Mouse (Mus musculus) cortical plate, adult 2 months (tissue): ENCODE results near the gene Pigh.

Experiments
- CTCF ChIP-seq: fragments of 200-500 bp; IDR thresholded peaks from 2 replicates; pipeline ENCODE4 v1.5.1; 2011; ENCODE audit warnings: mild to moderate bottlenecking, control low read depth, low read length; ENCODE audit not compliant: insufficient read depth; ENCODE audit errors: extremely low read depth
- POLR2A ChIP-seq: fragments of 200-500 bp; IDR thresholded peaks from 2 replicates; pipeline ENCODE4 v1.6.1; 2011; ENCODE audit warnings: mild to moderate bottlenecking, low read length, control low read depth; ENCODE audit not compliant: insufficient read depth; ENCODE audit errors: extremely low read depth

DNA sequence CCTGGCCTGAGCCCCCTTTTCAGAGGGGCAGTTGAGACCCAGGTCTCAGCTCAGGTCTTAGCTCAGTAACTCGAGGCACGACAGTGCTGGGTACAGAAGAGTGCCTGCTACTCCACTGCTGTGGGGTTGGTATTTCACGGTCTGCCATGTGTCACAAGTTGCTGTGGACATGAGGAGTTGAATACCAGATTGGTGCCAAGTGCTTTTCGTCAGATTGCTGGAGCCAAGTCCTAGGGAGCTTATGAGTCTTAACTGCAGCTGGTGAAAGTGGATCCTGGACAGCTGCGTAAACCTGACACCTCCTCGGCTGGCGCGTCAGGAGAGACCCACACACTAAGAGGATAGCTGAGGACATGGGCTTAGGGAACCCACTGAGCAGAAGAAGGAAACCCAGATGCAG, 44.8 kb downstream of the Pigh start:
- no peak for TF ChIP-seq POLR2A
- TF ChIP-seq CTCF: no peak
